1 mouse cellular context compared by ENCODE assay signal in genomic region chr11:103402198-103402597, GRCm38 (mm10).
A peak's percentile ranks its signal among the peaks of the same experiment; 100 is the strongest.
TF ChIP-seq lines count a peak whose summit lies in the region.

No protein-coding gene starts in this region.

TF ChIP-seq in CH12.LX, 34 proteins besides CTCF, POLR2A, EP300 and RAD21 (continued from another document):
- TF ChIP-seq USF1 (IDR thresholded peaks at IDR 0.05; ENCODE audit: low read depth, low read length) (no peak), ZNF384 (IDR thresholded peaks at IDR 0.05; ENCODE audit: low read depth, low read length) (no peak), BHLHE40 (IDR thresholded peaks at IDR 0.05; ENCODE audit: low read depth, low read length) (no peak), IRF4 (IDR thresholded peaks at IDR 0.05; ENCODE audit: low read depth, low read length) (peak; percentile 43; the same call in 1 of the 2 replicates), ETS1 (conservative IDR thresholded peaks at IDR 0.05; ENCODE audit: low read depth, low read length) (no peak), MAZ (IDR thresholded peaks at IDR 0.05; ENCODE audit: low read depth, low read length) (0 out of 2 replicates have a peak, but pooled peaks have one; percentile 23), RCOR1 (conservative IDR thresholded peaks at IDR 0.05; ENCODE audit: low read depth, low read length) (no peak), SIN3A (IDR thresholded peaks at IDR 0.05; ENCODE audit: low read length) (0 out of 2 replicates have a peak, but pooled peaks have one; percentile 23), MXI1 (IDR thresholded peaks at IDR 0.05; ENCODE audit: low read depth, low read length) (no peak), NRF1 (IDR thresholded peaks at IDR 0.05; ENCODE audit: low read depth, low read length) (no peak), SMC3 (IDR thresholded peaks at IDR 0.05; ENCODE audit: low read depth, low read length) (peak; percentile 95), PAX5 (IDR thresholded peaks at IDR 0.05; ENCODE audit: low read length) (no peak)
TF ChIP-seq in CH12.LX: peak in this region for 8.
